Mouse (Mus musculus): ENCODE measurements at regions not wholly inside any gene's neighbourhood (a gene's known extent, or its start where the extent isn't known, plus 50 kb on each side); places are given as distances from the start of the nearest gene placed in this dataset.

DNA sequence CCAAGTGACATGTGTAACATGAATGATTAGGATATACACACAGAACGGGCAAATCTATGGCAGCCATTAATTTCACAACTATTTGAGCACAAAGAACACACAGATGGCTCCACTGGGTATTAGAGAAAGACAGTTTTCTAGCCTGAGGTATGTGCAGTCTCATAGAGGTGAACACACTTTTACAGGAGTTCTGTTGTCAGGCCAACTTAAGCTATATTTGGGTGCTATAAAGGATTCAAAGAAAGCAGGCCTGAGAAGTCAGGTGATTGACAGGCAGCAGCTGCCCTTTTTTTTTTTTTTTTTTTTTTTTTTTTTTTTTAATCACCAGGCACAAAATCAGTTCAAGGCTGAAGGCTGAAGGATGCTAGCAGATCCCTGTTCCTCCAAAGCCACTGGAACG is 153.0 kb downstream of the Gm11361 start:
- ATAC-seq (ENCODE audit: extremely low read depth, insufficient number of reproducible peaks, low FRiP score, poor library complexity, severe bottlenecking) = no peak

DNA sequence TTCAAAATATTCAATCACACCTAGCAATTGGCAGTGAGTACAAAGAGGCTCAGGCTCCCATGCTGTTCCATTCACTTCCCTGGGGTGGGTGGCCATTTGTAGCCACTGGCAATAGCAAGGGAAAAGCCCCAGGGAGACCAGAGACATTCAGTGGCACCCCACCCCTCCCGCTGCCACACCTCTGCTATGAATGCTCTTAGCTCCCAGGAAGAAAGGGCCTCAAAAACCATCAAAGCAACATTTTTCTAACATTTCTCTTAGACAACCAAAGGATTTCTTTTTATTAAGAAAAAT is 152.2 kb downstream of the Gm11361 start:
- no peak for ATAC-seq (ENCODE audit: extremely low read depth, insufficient number of reproducible peaks, low FRiP score, poor library complexity, severe bottlenecking)

DNA sequence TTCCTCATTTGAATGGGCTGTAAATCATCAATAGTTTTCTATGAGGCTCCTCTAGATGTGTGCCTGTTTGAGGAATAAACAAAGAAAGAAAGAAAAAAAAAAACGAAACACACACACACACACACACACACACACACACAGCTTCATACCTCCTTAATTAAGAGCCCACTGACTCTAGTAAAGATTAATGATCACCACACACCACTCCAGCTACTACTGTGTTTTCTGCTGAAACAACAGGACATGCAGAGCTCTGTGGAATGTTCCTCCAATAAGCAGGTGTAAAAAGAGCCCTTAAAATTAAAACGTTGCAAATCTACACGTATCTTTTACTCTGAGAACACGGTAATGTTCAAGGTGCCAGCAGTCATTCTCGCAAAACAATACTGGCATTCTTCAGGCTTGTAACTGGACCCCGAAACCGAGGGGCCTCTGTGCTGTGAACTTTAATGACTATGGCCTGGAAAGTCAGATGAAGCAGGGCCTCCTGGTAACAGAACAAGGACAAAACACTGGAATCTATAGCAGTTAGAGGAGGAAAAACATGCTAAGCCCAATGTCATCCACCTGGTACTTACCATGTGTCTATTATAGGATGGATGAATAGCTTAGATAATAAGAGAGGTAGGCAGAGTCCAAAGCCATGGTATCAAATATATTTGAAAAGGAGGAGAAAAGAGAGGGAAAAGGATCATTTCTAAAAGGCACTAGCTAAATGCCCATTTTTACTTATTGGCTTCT is 151.7 kb downstream of the Gm11361 start:
- ATAC-seq (ENCODE audit: extremely low read depth, insufficient number of reproducible peaks, low FRiP score, poor library complexity, severe bottlenecking) = no peak

DNA sequence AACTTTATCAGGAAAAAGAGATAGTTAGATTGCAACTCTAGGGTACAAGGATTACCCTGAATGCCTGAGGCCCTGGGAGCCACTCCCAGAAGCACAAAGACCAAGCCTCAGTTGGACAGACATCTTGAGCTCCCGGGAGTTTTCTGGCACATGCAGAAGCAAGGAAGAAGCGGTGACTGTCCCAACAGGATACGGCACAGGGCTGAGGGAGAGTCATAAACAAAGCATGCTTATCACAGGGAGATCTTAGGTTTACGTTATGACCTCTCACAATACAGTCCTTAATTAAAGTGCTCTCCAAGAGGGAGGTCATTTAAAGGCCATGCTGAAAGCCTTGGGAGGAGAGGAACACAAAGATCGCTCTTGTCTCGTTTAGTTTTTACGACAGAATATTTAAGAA is 143.1 kb downstream of the Gm11361 start:
- no peak for ATAC-seq (ENCODE audit: extremely low read depth, insufficient number of reproducible peaks, low FRiP score, poor library complexity, severe bottlenecking)

Data from neutrophil, adult 5-6 weeks (primary cell).